Mouse (Mus musculus): ENCODE data around the gene P4ha1.
"Not testable (repeated sequence)": the region's sequence is repeated elsewhere in the genome, so short reads cannot be mapped to it uniquely, and the experiment has no call there.

DNA sequence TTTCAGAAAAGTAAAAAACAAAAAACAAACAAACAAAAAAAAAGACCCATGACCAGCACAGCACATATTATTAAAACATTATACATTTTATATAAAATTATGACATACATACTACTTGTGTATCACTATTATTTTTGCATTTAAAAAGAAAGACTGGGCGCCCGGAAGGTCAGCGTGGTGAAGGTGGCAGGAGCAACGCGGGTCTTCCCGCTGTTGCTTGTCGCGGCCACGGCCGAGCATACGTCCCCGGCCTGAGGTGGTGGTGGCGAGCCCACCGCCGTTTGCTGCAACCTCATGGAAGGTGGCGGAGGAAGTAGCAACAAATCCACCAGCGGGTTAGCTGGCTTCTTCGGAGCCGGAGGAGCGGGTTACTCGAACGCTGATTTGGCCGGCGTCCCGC is 72.4 kb downstream of the P4ha1 start, which contains the start of gene Gm10273:
- not testable (repeated sequence) for TF ChIP-seq FLI1 (IDR thresholded peaks at IDR 0.05; ENCODE audit: low read length); GATA1 (IDR thresholded peaks at IDR 0.05; ENCODE audit: borderline replicate concordance, low read length)
